Mouse (Mus musculus): Measurements from ENCODE around the gene Kcng4.

DNA sequence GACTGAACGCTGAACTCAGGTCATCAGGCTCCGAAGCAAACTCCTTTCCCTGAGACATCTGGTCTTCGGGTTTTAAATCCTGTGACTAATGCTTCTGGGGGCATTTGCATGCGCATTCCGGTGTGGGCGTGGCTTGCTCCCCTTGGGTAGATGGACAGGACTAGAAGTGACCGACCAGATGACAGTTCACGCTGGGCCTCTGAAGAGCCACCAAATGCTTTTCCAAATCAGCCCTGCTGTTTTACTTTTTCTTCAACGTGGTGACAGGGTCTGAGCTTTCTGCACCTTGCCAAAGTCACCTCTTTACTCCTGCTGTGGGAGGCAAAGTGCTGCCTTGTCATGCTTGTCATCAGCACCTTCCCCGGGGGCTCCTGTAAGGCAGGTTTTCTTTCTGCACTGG lies 46.6 kb downstream of the Kcng4 start:
- TF ChIP-seq CTCF (IDR thresholded peaks at IDR 0.05; ENCODE audit: borderline replicate concordance, extremely low read depth, insufficient read depth, insufficient read length) (no peak), POLR2A (IDR thresholded peaks at IDR 0.05; ENCODE audit: borderline replicate concordance, extremely low read depth, insufficient read depth, insufficient read length, poor library complexity, severe bottlenecking) (no peak)

Measured in brain, embryonic 14.5 days (tissue).